Mouse (Mus musculus) cerebellum, adult (tissue): ENCODE measurements around the gene Wbp2.
"Not testable (repeated sequence)": the region's sequence is repeated elsewhere in the genome, so short reads cannot be mapped to it uniquely, and the experiment has no call there.

Experiments used
- ATAC-seq: cut with Nextera tagmentation; 2 replicates; pipeline ENCODE4 v1.9.2; 2017; ENCODE audit warnings: mild to moderate bottlenecking, moderate library complexity, mixed read lengths; ENCODE audit not compliant: insufficient number of reproducible peaks, low FRiP score, low TSS enrichment

The Wbp2 gene

GRCm38 (mm10) chr11:116092959-116093358, 6.2 kb upstream of the Wbp2 start:
- ATAC-seq: not testable (repeated sequence)

- no peak for ATAC-seq
Observed at GRCm38 (mm10) chr11:116091591-116091990, 4.8 kb upstream of the Wbp2 start.

GRCm38 (mm10) chr11:116089545-116089944, 2.8 kb upstream of the Wbp2 start:
- ATAC-seq: no peak

DNA sequence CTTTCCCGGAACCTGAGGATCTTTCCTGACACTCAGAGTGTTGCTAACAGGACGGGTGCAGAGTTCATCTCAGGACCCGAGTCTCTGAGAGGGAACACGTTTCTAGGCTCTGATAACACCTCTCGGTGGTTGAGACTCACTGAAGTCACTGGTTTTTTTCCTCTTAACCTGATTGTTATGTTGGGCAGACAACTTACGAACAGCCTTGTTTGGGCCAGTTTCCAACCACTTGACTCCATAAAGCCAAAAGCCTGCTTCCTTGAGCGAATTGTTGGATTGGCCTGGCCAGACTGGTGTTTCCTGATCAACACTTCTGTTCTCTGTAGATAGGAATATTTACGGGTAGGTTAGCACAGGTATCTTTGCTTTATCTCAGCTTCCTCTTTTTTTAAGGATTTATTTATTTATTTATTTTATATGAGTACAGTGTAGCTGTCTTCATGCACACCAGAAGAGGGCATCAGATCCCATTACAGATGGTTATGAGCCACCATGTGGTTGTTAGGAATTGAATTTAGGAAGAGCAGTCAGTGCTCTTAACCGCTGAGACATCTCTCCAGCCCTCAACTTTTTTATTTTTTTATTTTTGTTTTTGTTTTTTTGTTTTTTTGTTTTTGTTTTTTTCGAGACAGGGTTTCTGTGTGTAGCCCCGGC, 2.1 kb upstream of the Wbp2 start:
- ATAC-seq: no peak

- ATAC-seq: no peak
Observed at GRCm38 (mm10) chr11:116088188-116088587, 1.4 kb upstream of the Wbp2 start.

GRCm38 (mm10) chr11:116087194-116088130, 667 bp upstream of the Wbp2 start:
- peak; percentile 70; the same call in 1 of the 2 replicates for ATAC-seq

GRCm38 (mm10) chr11:116084166-116084565, 2.6 kb downstream of the Wbp2 start:
- ATAC-seq: no peak

DNA sequence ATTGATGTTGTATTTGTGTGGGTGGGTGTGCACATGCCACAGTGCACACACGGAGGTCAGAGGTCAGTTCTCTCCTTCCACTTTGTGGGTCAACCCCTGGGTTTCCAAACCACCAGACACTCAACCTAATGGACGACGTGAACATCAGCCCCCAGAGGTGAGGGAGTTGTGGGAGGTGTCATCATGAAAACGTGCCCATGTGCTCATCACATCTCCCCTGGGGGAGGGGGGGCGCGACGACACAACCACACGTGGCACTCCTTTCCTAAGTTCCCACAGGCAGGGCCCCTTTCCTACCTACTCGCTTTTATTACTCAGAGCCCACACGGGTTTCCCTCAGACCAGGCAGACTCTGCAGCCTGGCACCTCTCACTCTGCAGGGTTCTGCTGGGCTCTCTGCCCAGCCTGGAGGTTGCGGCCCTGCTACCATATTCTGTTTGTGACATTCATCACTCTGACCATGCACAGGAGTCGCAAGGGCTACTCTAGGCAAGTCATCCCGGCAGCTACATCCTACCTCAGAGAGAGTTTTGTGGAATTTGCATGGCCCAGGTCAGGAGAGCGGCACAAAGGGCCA, 3.6 kb downstream of the Wbp2 start:
- ATAC-seq: no peak

GRCm38 (mm10) chr11:116081081-116081480, 5.7 kb downstream of the Wbp2 start:
- no peak for ATAC-seq

- no peak for ATAC-seq
Observed at GRCm38 (mm10) chr11:116079511-116079910, 7.3 kb downstream of the Wbp2 start.

DNA sequence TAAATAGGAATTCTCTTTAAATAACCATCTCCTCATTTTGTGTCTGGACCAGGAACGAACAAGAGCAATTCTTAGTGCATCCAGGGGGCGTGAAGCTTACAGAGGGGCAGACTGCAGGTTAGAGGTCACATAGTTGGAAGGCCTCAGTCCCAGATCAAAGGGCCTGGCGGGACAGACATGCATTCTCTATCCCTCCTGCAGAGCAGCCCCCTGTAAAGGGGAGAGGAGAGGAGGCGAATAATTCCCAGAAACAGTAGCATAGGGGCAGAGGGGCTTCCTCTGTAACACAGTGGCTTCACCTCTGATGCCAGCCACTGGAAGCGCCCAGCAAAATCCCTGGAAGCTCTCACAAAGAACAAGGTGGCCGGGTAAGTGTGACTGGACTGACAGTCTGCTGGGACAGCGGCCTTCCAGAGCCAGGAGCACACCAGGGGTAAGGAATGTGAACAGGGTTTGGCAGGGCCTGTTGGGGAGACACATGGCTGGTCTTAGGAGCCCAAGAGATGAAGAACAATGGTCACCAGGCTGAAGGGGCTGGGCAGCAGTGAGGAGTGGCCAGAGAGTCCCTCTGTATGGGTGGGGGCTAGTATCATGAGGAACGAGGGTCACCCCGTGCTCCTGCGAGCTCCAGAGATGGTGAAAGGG, 8.0 kb downstream of the Wbp2 start:
- no peak for ATAC-seq

- no peak for ATAC-seq
Observed at GRCm38 (mm10) chr11:116078221-116078620, 8.6 kb downstream of the Wbp2 start.

DNA sequence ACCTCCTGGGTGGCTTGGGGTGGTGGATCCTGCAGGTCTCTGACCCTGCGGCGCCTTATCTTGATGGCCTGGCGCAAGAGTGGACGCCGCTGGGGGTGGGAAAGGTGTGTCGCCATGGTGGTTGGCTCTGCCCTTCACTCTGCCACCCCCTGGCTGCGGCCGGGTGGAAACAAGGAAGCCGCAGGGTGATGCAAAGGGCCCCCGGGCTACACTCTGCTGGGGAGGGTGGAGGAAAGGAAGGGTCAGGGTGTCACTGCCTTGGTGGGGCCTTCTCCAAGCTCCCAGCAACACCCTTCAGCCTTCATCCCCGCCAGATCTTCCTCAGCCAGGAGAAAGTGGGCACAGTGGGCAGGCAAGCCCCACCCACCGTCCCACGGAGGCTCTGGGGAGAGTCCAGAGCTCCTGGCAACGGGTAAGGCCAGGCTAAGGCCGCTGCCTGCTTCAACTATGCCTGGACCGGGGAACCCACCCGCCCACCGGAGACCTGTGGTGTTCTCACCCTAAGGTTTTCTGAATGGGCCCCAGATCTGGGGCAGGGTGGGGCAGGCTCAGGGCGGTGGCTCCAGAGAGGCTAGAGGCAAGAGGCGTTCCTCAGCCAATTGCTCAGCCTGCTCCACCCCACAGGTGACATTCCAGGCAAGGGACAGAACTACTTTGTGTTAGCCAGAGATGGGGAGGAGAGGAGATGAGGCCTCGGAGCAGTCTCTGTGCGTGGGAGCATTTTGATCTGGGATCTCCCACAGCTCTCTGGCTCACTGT, 9.2 kb downstream of the Wbp2 start, which contains the start of gene Unc13d:
TSS of gene Unc13d (minus strand) at position 516 of the 759 bp plus-strand sequence.
- peak; percentile 29; the same call in 1 of the 2 replicates for ATAC-seq

DNA sequence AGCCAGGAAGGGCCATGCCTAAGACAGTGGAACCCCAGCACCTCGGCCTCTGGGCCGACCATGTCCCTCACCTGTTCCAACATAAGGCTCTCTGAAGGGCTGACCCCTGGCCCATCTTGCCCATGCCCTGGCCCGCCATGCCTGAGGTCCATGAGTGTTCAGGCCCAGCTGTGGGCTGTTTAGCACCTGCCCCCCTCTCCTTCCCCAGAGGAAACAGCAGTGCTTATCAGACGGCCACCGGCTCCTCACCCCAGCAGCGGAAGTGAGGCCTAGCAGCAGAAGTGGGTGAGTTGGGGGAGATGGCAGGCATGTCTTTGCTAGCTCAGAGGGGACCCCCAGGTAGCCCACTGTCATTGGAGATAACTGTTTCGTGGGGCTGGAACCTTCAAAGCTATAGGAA, 10.0 kb downstream of the Wbp2 start:
- ATAC-seq: no peak

DNA sequence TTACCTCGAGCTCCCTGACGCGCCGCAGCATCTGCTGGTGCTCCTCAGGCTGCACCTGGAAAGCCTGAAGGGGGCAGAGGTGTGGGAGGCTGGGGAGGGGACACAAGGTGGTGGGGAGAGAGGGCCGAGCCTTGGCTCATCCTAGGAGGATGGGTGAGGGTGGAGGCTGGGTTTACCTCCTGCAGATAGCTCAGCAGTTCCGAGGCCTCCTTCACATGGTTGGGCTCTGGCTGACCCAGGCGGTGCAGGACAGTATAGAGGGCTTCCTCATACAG, 10.6 kb downstream of the Wbp2 start:
- no peak for ATAC-seq

- ATAC-seq: no peak
Observed at GRCm38 (mm10) chr11:116075539-116076265, 11.1 kb downstream of the Wbp2 start.

DNA sequence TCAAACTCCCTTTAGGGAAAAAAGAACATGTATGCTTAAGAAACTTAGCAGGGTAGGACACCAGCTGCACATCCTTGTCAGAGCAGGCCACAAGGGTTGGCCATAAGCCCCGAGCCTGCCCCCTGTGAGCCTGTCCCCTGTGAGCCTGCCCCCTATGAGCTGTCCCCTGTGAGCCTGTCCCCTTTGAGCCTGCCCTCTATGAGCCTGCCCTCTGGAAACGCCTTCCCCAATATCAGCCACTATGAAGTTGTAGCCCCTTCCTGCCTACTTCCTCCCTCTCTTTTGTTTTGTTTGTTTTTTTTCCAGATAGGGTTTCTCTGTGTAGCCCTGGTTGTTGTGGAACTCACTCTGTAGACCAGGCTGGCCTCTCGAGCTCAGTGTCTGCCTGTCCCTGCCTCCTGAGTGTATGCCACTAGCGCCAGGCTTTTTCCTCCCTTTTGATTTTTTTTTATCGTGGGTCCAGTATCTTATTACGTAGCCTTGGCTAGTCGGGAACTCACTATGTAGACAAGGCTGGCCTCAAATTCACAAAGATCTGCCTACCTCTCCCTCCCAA, 12.3 kb downstream of the Wbp2 start:
- no peak for ATAC-seq

DNA sequence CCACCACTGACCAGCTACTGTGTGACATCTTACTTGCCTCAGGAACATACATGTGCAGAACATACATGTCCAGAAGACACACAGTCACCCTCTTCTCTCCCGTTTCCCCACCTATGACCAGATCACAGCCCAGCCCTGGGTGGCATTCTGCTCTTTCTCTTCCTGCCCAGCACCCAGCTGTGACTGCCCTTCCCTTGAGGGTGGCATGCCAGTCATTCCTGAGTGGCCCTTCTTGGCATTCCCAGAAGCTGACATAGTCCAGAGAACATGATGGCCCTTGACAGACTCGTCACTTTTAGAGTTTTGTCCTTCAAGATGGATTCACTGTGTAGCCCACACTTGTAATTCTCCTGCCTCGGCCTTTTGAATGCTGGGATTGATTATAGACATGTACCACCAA, 14.2 kb downstream of the Wbp2 start:
- ATAC-seq: no peak

DNA sequence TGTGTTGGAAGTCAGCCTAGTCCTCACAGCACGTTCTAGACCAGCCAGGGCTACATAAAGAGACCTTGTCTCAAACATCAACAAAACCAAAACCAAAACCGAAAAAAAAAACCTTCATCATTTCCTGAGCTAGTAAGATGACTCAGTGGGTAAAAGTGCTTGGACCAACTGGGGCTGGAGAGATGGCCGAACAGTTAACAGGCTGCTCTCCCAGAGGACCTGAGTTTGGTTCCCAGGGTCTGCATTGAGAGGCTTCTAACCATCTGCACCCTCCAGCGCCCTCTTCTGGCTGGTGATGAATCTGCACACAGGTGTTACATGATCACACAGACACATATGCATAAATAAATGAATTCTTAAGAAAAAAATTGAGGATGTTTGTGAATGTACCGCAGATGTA, 15.3 kb downstream of the Wbp2 start:
- ATAC-seq: no peak
